Mouse (Mus musculus) intestine, embryonic 14.5 days (tissue): ENCODE measurements at regions not wholly inside any gene's neighbourhood (a gene's known extent, or its start where the extent isn't known, plus 50 kb on each side); places are given as distances from the start of the nearest gene placed in this dataset.

Experiments
- ATAC-seq: fragments of 200-750 bp; cut with Nextera tagmentation; replicated peaks from 2 replicates; pipeline ENCODE4 v1.8.0; 2017; ENCODE audit warnings: low read depth, moderate number of reproducible peaks, moderate TSS enrichment, moderate library complexity; ENCODE audit not compliant: low FRiP score, low TSS enrichment
- DNase-seq: peaks from one replicate; pipeline ENCODE4 v3.0.0-alpha.2; 2018; ENCODE audit warnings: low spot score
- H3K27ac ChIP-seq: fragments of 300-500 bp; sonication (generic); 2 replicates; pipeline ENCODE4 v1.5.1; 2014; ENCODE audit warnings: low read depth, mild to moderate bottlenecking, control low read depth
- H3K27me3 ChIP-seq: fragments of 300-500 bp; sonication (generic); replicated peaks from 2 replicates; pipeline ENCODE4 v1.6.1; 2014; ENCODE audit warnings: low read length, control low read depth; ENCODE audit not compliant: control insufficient read depth, insufficient read depth
- H3K36me3 ChIP-seq: fragments of 300-500 bp; sonication (generic); 2 replicates; pipeline ENCODE4 v1.6.1; 2014; ENCODE audit warnings: low read length, control low read depth; ENCODE audit not compliant: control insufficient read depth, insufficient read depth
- H3K4me1 ChIP-seq: fragments of 300-500 bp; sonication (generic); replicated peaks from 2 replicates; pipeline ENCODE4 v1.6.1; 2014; ENCODE audit warnings: low read length, control low read depth, mixed read lengths; ENCODE audit not compliant: control insufficient read depth, insufficient read depth
- H3K4me2 ChIP-seq: fragments of 300-500 bp; sonication (generic); 2 replicates; pipeline ENCODE4 v1.6.1; 2014; ENCODE audit warnings: low read length
- H3K4me3 ChIP-seq: fragments of 300-500 bp; sonication (generic); 2 replicates; pipeline ENCODE4 v1.5.1; 2014; ENCODE audit warnings: low read depth, low read length, control low read depth, mixed read lengths
- H3K9ac ChIP-seq: fragments of 300-500 bp; sonication (generic); 2 replicates; pipeline ENCODE4 v1.6.1; 2014; ENCODE audit warnings: mild to moderate bottlenecking, low read length
- H3K9me3 ChIP-seq: fragments of 300-500 bp; sonication (generic); 2 replicates; pipeline ENCODE4 v1.6.1; 2016; ENCODE audit warnings: low read length, control low read depth; ENCODE audit not compliant: control insufficient read depth
- WGBS: fragments of 180-500 bp; shearing (Covaris S2); extraction: QIAGEN DNeasy Blood & Tissue Kit; methylation state at CpG from one replicate; pipeline ENCODE4 v1.1.7; 2014; 5-methylcytosine and 5-hydroxymethylcytosine counted together

GRCm38 (mm10) chr1:12466255-12466654 lies 1052.3 kb downstream of the A830018L16Rik start:
- no peak for DNase-seq
- 91% methylated on average over 2 of the region's 2 CpGs for WGBS

GRCm38 (mm10) chr1:12478983-12479763 lies 1065.3 kb downstream of the A830018L16Rik start:
- 45% methylated on average over 5 of the region's 5 CpGs for WGBS
- no peak for DNase-seq
- H3K9me3 ChIP-seq, result no peaks in the 10 kb centered on the region
- H3K4me3 ChIP-seq, result no peak overlapping the region
- H3K27me3 ChIP-seq, result no peaks in the 10 kb centered on the region
- no peaks in the 10 kb centered on the region for H3K36me3 ChIP-seq
- no peak overlapping the region for H3K9ac ChIP-seq
- H3K4me1 ChIP-seq, result no peaks in the 10 kb centered on the region
- 0 out of 2 replicates have a peak, but pooled peaks have one; percentile 47 for ATAC-seq
- no peak overlapping the region for H3K27ac ChIP-seq
- H3K4me2 ChIP-seq, result no peak overlapping the region

More at GRCm38 (mm10) chr1:12466255-12466654, 1052.3 kb downstream of the A830018L16Rik start:
- Histone ChIP-seq H3K4me3 (no peak overlapping the region), H3K27ac (no peak overlapping the region), H3K9me3 (0 out of 2 replicates have a peak, but pooled peaks cover 4% of the 10 kb centered on the region), H3K36me3 (no peaks in the 10 kb centered on the region), H3K27me3 (no peaks in the 10 kb centered on the region), H3K4me2 (no peak overlapping the region), H3K4me1 (no peaks in the 10 kb centered on the region), H3K9ac (no peak overlapping the region)
- ATAC-seq, result no peak

- H3K9ac ChIP-seq, result no peak overlapping the region
- H3K4me3 ChIP-seq, result no peak overlapping the region
- DNase-seq (no peak), ATAC-seq (no peak)
- WGBS, result 39% methylated on average over 3 of the region's 3 CpGs
- no peak overlapping the region for H3K27ac ChIP-seq
- H3K9me3 ChIP-seq, result no peaks in the 10 kb centered on the region
- H3K4me2 ChIP-seq, result no peak overlapping the region
- H3K27me3 ChIP-seq, result no peaks in the 10 kb centered on the region
- no peaks in the 10 kb centered on the region for H3K4me1 ChIP-seq
- no peaks in the 10 kb centered on the region for H3K36me3 ChIP-seq
Measured at GRCm38 (mm10) chr1:12500442-12500841, 1086.5 kb downstream of the A830018L16Rik start.

- no peak for ATAC-seq
Measured at GRCm38 (mm10) chr1:12507997-12508396, 1094.1 kb downstream of the A830018L16Rik start.

GRCm38 (mm10) chr1:12510129-12510816 lies 1096.4 kb downstream of the A830018L16Rik start:
- ATAC-seq (no peak), DNase-seq (no peak)
- Histone ChIP-seq H3K4me2 (no peak overlapping the region), H3K9me3 (no peaks in the 10 kb centered on the region), H3K27me3 (no peaks in the 10 kb centered on the region), H3K27ac (no peak overlapping the region), H3K9ac (no peak overlapping the region), H3K4me1 (no peaks in the 10 kb centered on the region), H3K4me3 (no peak overlapping the region), H3K36me3 (no peaks in the 10 kb centered on the region)
- 50% methylated on average over 10 of the region's 10 CpGs for WGBS

More at GRCm38 (mm10) chr1:12507997-12508396, 1094.1 kb downstream of the A830018L16Rik start:
- H3K4me2 ChIP-seq, result no peak overlapping the region
- no peak for DNase-seq
- H3K27me3 ChIP-seq, result no peaks in the 10 kb centered on the region
- 68% methylated on average over 3 of the region's 3 CpGs for WGBS
- no peak overlapping the region for H3K4me3 ChIP-seq
- H3K36me3 ChIP-seq, result no peaks in the 10 kb centered on the region
- no peak overlapping the region for H3K9ac ChIP-seq
- no peak overlapping the region for H3K27ac ChIP-seq
- H3K9me3 ChIP-seq, result no peaks in the 10 kb centered on the region
- H3K4me1 ChIP-seq, result no peaks in the 10 kb centered on the region

- H3K4me3 ChIP-seq, result no peak overlapping the region
Measured at GRCm38 (mm10) chr1:12519601-12520000, 1105.7 kb downstream of the A830018L16Rik start.

GRCm38 (mm10) chr1:12555859-12556258 lies 1142.0 kb downstream of the A830018L16Rik start:
- no peak for DNase-seq
- H3K9ac ChIP-seq, result no peak overlapping the region
- H3K27me3 ChIP-seq, result no peaks in the 10 kb centered on the region
- H3K36me3 ChIP-seq, result no peaks in the 10 kb centered on the region
- H3K27ac ChIP-seq, result no peak overlapping the region
- no peak overlapping the region for H3K4me3 ChIP-seq
- no peak overlapping the region for H3K4me2 ChIP-seq
- no peak for ATAC-seq
- H3K9me3 ChIP-seq, result no peaks in the 10 kb centered on the region
- H3K4me1 ChIP-seq, result no peaks in the 10 kb centered on the region
- WGBS, result 89% methylated on average over 4 of the region's 4 CpGs

More at GRCm38 (mm10) chr1:12519601-12520000, 1105.7 kb downstream of the A830018L16Rik start:
- 89% methylated on average over 4 of the region's 4 CpGs for WGBS
- ATAC-seq (no peak), DNase-seq (no peak)
- Histone ChIP-seq H3K36me3 (no peaks in the 10 kb centered on the region), H3K4me2 (no peak overlapping the region), H3K4me1 (no peaks in the 10 kb centered on the region), H3K9ac (no peak overlapping the region), H3K9me3 (no peaks in the 10 kb centered on the region), H3K27ac (no peak overlapping the region), H3K27me3 (no peaks in the 10 kb centered on the region)

GRCm38 (mm10) chr1:12571755-12572358 lies 1158.0 kb downstream of the A830018L16Rik start:
- no peak overlapping the region for H3K4me3 ChIP-seq
- DNase-seq (no peak), ATAC-seq (no peak)
- H3K4me1 ChIP-seq, result no peaks in the 10 kb centered on the region
- no peaks in the 10 kb centered on the region for H3K27me3 ChIP-seq
- H3K36me3 ChIP-seq, result no peaks in the 10 kb centered on the region
- H3K9ac ChIP-seq, result no peak overlapping the region
- WGBS, result 75% methylated on average over 7 of the region's 7 CpGs
- no peak overlapping the region for H3K4me2 ChIP-seq
- H3K9me3 ChIP-seq, result no peaks in the 10 kb centered on the region
- no peak overlapping the region for H3K27ac ChIP-seq
